Mouse (Mus musculus) erythroblast, adult 5-6 weeks (primary cell): ENCODE measurements at regions not wholly inside any gene's neighbourhood (a gene's known extent, or its start where the extent isn't known, plus 50 kb on each side); places are given as distances from the start of the nearest gene placed in this dataset.
A peak's percentile ranks its signal among the peaks of the same experiment; 100 is the strongest.

Experiments
- ATAC-seq: replicated peaks from 2 replicates; pipeline ENCODE4 v1.8.0; 2016; ENCODE audit warnings: moderate number of reproducible peaks, mild to moderate bottlenecking, moderate TSS enrichment, inconsistent platforms; ENCODE audit not compliant: poor library complexity, low FRiP score, severe bottlenecking

DNA sequence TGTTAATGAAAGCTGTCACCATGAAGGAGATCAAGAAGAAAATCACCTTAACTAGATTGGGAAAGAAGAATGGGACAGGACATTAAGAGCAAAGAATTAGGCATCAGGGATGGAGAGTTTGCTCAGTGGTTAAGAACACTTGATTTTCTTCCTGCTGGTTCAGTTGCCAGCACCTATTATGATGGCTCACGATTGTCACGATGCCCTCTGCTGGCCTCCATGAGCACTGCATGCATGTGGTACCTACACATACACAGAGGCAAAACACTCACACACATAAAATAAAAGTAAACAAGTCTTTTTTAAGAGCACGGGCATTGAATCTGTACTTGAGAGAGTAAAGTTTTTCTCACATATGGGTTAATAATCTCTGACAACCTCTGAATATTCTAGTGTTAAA is 88.1 kb upstream of the Elac2 start:
- ATAC-seq, result peak; percentile 73; the same call in 1 of the 2 replicates

DNA sequence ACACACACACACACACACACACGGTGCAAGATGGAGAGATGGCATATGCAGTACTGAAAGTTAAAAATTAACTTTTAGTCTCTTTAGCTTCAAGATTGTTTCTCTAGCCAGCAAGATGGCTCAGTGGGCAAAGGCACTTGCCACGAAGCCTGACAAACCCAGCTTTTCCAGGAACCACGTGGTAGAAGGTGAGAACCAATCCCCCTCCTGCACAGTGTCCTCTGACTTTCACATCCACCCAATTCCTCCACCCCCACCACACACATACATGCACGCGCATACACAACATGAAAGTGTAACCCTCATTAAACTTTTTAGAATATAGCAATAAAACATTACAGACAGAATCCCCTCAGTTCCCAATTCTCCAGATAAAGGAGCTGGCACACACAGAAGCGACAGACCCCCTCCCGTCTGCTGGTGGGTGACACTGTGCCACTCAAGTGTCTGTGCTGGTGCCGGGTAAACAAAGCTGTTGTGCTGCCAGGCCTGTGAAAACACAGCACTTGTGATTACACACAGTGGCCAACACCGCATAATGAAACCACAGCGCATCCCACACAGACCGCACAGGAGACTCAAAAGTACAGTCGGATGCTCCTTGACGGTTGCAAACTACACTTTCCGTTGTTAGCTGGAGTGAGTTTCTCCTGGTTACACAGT is 82.9 kb upstream of the Elac2 start:
- no peak for ATAC-seq

GRCm38 (mm10) chr11:64898758-64899586 is 79.9 kb upstream of the Elac2 start:
- peak; percentile 78 for ATAC-seq

DNA sequence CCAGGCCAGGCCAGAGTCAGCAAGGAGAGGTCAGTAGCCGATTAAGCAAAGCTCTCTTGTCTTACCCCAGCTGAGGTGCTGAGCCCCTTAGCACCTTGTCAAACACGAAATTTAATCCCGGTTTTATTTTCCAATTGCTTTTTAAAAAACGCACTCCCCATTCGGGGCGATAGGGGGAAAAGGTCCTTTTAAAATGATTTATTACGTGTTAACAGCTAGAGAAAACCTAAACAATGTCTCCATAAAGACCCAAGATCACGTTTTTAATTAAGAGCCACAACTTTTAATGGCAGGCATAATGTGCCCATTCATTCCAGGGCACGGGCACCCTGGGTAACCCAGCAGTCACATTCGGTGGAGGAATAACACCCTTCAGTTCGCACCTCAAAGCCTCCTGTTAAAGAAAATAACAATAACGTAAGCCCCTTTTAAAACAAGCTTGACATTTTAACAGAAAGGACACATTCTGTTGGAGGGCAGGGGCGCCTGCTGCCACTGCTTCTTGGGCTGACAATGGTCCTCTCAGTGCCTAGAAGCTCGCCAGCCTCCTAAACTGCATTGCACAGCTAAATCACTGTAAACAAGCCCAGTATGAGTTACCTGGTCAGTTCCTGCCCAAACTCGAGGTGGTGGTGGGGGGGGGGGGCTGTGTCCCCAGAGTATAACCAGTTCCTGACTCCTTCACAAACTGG is 79.1 kb upstream of the Elac2 start:
- ATAC-seq, result no peak

GRCm38 (mm10) chr11:64916783-64917182 is 62.1 kb upstream of the Elac2 start:
- ATAC-seq, result no peak

DNA sequence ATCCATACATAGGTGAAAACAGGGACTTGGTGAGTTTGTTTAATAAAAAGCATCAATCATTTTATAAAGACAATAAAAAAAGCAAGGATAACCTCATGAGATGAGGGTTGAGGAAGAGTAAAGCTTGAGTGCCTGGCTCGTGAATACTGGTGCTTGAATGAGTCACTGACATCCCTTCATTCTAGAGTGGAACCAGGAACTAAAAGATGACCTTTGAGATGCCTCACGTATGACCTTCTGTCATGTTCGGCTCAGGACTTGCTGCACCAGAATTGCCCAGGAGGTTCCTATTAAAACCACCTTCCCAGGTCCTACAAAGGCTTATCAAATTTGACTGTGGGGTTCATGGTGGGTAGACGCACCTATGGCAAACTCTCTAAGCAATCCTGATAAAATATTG is 61.5 kb upstream of the Elac2 start:
- ATAC-seq, result no peak

DNA sequence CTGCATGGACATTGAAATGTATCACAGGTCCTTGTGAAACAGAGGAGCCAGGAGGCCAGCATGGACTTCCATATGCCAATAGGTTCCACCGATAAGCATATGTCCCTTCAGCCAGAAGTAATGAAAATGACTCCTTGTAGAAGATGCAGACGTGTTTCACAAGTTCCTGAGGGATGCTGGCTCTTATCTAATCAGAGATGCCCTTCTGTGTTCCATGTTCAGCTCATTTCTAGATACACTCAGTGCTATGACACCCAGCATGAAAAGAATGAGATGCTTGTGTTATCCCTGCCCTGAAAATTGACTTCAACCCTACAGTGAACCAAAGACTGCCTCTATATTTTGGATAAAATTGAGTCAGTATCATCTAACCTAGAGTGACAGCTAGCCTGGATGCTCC is 53.8 kb upstream of the Elac2 start:
- no peak for ATAC-seq

DNA sequence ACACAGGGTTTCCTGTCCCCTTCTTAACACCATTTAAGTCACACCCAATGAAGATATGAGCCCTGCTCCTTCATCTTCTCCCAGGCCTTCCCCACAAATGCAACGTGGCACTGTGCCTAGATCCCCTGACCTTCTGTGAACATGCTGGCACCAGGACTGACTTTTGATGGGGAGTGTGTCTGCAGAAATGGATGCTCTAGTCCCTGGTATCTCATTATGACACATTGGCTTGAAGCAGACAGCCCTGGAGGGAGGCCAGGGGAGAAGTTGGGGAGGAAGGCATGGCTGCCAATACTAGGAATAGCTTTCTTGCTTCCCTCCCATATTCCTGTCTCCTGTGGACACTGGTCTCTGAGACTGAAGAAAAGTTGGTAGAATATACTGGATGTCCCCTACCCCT is 52.9 kb upstream of the Elac2 start:
- ATAC-seq, result no peak
